Mouse (Mus musculus) frontal cortex, adult 2 months (tissue): Measurements from ENCODE around the gene Slc6a17. TPM values are rescaled to one million over a fixed set of nuclear protein-coding genes. Genes with fewer than 3 reads are reported as not detected.

Experiments
- DNase-seq, 2 experiments: peaks; one replicate each; pipeline ENCODE4 v3.0.0; 2022; ENCODE audit warnings: low spot score in 1 of 2; ENCODE audit errors: extremely low spot score in 1 of 2
- polyA plus RNA-seq: library from polyadenylated mRNA; depleted of rRNA; stranded (reverse); fragments of >200 nt; gene quantifications from 2 replicates; pipeline ENCODE4 v1.2.3, GENCODE M21; 2012

Gene Slc6a17
- polyA plus RNA-seq, 1 experiment = 214 TPM

GRCm38 (mm10) chr3:107528401-107529118 is 10.7 kb upstream of the Slc6a17 start:
- DNase-seq = peak; percentile 91 to 92

GRCm38 (mm10) chr3:107524547-107524946 is 6.7 kb upstream of the Slc6a17 start:
- DNase-seq = no peak

GRCm38 (mm10) chr3:107520931-107521330 is 3.1 kb upstream of the Slc6a17 start:
- DNase-seq = peak in 1 of 2 experiments; percentile 49

- DNase-seq = peak in 1 of 2 experiments; percentile 61
Observed at GRCm38 (mm10) chr3:107516776-107517630, 815 bp downstream of the Slc6a17 start.

GRCm38 (mm10) chr3:107515989-107516388 is 1.8 kb downstream of the Slc6a17 start:
- peak in 1 of 2 experiments; percentile 75 for DNase-seq

GRCm38 (mm10) chr3:107511416-107511815 is 6.4 kb downstream of the Slc6a17 start:
- DNase-seq = no peak

- DNase-seq = peak in 1 of 2 experiments; percentile 68
Observed at GRCm38 (mm10) chr3:107508696-107509095, 9.1 kb downstream of the Slc6a17 start.

- DNase-seq = no peak
Observed at GRCm38 (mm10) chr3:107507966-107508365, 9.9 kb downstream of the Slc6a17 start.

GRCm38 (mm10) chr3:107506531-107506930 is 11.3 kb downstream of the Slc6a17 start:
- no peak for DNase-seq

- DNase-seq = peak in 1 of 2 experiments; percentile 73
Observed at GRCm38 (mm10) chr3:107505464-107506367, 12.1 kb downstream of the Slc6a17 start.

- DNase-seq = no peak
Observed at GRCm38 (mm10) chr3:107504542-107504941, 13.3 kb downstream of the Slc6a17 start.

GRCm38 (mm10) chr3:107503716-107504115 is 14.1 kb downstream of the Slc6a17 start:
- no peak for DNase-seq

- peak in 1 of 2 experiments; percentile 54 for DNase-seq
Observed at GRCm38 (mm10) chr3:107501702-107502151, 16.1 kb downstream of the Slc6a17 start.

- DNase-seq = no peak
Observed at GRCm38 (mm10) chr3:107500301-107500700, 17.5 kb downstream of the Slc6a17 start.

GRCm38 (mm10) chr3:107496086-107496850 is 21.6 kb downstream of the Slc6a17 start:
- DNase-seq = peak in 1 of 2 experiments; percentile 40

- DNase-seq = no peak
Observed at GRCm38 (mm10) chr3:107495524-107495923, 22.3 kb downstream of the Slc6a17 start.

GRCm38 (mm10) chr3:107491459-107491858 is 26.4 kb downstream of the Slc6a17 start:
- DNase-seq = peak in 1 of 2 experiments; percentile 80

GRCm38 (mm10) chr3:107488637-107489036 is 29.2 kb downstream of the Slc6a17 start:
- DNase-seq = no peak

- peak; percentile 83 to 88 for DNase-seq
Observed at GRCm38 (mm10) chr3:107483290-107483689, 34.5 kb downstream of the Slc6a17 start.

GRCm38 (mm10) chr3:107480660-107481059 is 37.2 kb downstream of the Slc6a17 start:
- DNase-seq = no peak
